Mouse (Mus musculus) testis, postnatal 14 days (tissue): ENCODE results near the gene Trpc7.

Experiments
- DNase-seq: peaks from one replicate; pipeline ENCODE4 v3.0.0; 2021; ENCODE audit warnings: low spot score

Trpc7 gene

GRCm38 (mm10) chr13:56895893-56896292 lies at the start of gene Trpc7:
TSS of gene Trpc7 (minus strand) at chr13:56895993.
- DNase-seq: no peak

- DNase-seq: no peak
These were observed 43.5 kb upstream of the Trpc7 start for GRCm38 (mm10) chr13:56939261-56939660.

- DNase-seq: no peak
These were observed 38.2 kb upstream of the Trpc7 start for GRCm38 (mm10) chr13:56933832-56934510.

DNA sequence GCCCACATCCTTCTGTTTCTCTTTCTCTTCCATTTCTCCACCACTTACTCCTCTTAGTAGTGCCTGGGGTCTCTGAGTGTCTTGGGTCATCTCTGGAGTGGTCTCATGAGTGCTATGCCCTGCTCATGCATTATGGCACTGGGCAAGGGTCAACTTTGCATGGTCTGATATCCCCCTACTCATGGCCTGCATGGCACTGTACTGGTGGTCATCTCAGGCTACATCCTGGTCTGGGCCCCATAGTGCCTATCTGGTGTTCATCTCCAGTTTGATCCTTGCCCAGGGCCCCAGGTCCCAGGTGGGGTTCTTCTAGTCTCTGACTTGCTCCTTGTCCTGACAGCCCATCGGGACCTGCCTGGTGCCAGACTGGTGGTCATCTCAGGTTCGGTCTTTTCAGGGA lies 34.6 kb upstream of the Trpc7 start:
- DNase-seq: no peak

DNA sequence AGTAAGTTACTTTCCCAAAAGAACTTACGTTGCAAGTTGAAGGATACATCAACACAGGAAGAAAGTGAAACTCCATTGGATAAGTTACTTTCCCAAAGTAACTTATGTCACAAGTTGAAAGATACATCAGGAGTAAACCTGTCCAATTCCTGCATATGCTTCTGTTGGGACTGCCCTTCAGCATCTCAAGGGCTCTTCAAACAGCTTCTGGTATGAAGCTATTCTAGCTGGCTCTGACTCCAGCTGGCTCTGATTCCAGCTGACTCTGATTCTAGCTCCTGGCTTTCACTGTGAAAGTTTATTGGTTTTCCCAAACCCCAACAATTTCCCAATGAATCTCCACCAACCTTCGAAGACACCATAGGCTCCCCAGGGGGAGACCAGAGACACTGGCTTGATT lies 27.2 kb upstream of the Trpc7 start:
- no peak for DNase-seq

DNA sequence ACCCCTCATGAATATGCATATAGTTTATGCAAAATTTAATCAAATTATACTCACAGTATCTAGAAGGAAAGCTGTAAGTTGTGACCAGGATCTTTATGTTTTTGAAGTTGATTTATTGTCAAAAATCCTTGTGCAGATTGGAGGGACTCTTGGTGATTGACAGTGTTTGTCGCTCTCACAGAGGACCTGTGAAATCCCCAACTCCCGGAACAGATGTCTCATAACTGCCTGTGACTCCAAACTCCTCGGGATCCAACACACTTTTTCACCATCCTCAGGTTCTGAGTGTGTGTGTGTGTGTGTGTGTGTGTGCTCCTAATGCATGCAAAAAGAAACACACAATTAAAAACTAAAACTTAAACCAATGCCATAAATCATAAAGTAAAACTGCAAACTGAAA lies 25.5 kb upstream of the Trpc7 start:
- no peak for DNase-seq

DNA sequence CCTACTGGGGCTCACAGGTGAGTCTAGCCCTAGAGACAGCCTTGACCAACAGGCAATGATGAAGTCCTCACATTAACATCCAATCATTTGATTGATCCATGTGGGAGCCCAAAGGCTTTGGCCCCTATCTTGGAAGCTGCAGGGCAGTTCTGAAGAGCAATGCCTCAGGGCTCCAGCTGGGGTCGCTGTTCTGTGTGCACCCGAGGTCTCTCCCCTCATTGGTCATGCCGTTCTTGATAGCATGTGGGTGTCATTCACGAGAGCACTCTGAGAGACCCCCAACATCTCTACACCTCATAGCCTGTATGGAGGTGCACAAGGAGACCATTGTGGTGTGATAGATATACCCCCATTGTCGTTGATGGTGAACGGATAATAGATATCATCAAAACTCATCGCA lies 18.9 kb upstream of the Trpc7 start:
- no peak for DNase-seq

DNA sequence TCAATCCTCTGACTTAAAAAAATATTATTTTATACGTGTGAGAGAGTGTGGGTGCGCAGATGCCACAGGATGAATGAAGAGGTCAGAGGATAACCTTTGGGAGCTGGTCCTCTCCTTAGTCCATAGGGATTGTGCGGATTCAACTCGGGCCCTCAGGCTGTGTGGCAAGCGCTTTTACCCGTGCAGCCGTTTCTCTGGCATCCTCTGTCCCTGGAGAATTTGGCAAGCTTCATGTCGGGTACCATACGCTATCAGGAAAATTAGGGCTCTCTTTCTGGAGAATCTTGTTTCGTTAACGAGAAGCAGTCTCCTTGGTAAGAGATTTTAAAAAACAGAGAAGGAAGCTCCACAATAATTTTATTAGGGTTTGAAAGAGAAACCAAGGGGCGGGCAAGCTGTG lies 15.3 kb upstream of the Trpc7 start:
- no peak for DNase-seq

GRCm38 (mm10) chr13:56895386-56895785 lies 407 bp downstream of the Trpc7 start:
- peak; percentile 55 for DNase-seq

DNA sequence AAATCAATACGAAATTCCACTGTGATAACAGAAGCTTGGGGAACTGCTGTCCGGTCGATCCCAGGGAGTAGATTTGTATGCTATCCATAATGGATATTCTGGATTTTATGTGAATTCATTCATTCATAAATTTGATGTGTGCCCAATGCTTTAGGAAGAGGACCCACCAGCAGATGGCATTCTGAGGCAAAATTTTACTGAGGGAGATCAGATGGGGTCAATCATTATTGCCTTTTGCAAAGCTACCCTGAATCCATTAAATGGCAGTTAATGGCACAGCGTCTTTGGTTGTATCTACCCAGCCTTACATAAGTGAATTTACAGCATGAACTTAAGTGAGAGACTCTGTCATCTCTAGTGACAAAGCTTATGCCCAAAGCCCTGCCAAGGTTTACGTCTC lies 1.2 kb downstream of the Trpc7 start:
- no peak for DNase-seq

DNA sequence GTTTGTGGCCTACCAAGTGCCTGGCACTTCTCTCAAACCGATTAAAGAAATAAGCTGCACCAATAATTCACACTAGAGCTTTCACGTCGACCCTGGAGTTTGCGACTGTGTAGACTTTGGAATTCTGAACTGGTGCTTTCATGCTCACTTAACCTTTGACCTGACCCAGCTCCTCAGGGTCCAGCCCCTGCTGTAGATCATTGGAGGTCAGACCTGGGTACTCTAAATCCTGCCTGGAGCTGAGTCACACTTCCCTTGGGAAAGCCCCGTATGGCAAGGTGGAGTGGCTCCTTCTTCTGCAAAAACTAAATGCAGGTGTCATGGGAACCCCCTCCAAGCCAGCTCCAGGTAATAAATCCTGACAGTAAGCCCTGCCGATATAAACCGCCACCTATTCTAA lies 5.9 kb downstream of the Trpc7 start:
- no peak for DNase-seq

- DNase-seq: no peak
These were observed 12.9 kb downstream of the Trpc7 start for GRCm38 (mm10) chr13:56882931-56883330.

DNA sequence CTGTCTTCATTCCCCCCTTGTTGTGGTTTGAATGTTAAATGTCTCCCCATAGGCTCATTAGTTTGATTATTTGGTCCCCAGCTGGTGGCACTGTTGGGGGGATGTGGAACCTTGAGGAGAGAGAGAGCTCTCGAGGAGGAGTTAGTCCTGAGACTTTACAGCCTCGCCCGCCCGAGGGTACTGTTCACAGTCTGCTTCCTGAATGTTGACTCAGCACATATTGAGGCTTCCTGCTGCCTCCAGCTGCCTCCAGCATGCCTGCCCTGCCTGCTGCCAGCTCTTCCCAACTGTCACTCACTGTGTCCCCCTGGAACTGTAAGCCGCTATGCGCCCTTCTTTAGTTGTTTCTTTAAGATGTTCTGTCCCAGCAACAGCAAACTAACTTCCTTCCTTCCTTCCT lies 31.2 kb downstream of the Trpc7 start:
- DNase-seq: no peak

- DNase-seq: no peak
These were observed 33.8 kb downstream of the Trpc7 start for GRCm38 (mm10) chr13:56862011-56862410.

- DNase-seq: no peak
These were observed 41.3 kb downstream of the Trpc7 start for GRCm38 (mm10) chr13:56854506-56854905.

GRCm38 (mm10) chr13:56853436-56853835 lies 42.4 kb downstream of the Trpc7 start:
- DNase-seq: no peak

DNA sequence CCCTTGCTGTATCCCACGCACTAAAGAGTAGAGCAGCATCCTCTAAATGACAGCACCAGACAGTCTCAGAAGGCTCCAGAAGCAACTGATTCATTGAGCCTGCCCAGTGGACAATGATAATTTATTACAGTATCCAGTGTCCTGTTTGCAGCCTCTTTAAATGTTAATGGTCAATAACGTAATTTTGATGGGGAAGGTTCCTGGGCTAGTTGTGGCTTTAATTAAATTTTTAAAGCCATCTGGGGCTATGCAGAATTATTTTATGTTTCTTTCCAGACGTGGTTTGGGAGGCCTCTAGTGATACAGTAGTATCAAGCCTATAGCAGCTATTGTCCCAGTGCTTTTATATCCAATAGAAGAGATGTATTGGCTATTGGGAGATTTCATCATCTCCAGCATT lies 49.9 kb downstream of the Trpc7 start:
- no peak for DNase-seq

DNA sequence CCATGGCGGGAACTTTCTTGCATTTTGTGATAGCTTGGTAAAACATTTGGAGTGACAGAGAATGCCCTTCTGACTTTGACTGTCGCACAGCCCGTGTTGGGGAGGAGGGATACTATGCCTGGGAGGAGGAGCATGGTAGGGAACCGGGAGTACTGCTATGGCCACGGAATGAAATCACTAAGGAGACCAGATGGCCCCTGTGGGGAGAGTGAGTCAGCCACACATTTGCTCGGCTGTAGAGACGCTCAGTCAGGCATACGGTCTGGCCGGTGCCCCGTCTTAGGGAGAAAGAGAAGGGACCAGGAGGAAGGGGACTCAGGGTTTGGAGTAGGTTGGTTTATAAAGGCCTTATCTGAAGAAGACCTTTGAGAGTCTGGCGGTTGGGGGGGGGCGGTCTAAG lies 80.3 kb downstream of the Trpc7 start:
- DNase-seq: no peak

DNA sequence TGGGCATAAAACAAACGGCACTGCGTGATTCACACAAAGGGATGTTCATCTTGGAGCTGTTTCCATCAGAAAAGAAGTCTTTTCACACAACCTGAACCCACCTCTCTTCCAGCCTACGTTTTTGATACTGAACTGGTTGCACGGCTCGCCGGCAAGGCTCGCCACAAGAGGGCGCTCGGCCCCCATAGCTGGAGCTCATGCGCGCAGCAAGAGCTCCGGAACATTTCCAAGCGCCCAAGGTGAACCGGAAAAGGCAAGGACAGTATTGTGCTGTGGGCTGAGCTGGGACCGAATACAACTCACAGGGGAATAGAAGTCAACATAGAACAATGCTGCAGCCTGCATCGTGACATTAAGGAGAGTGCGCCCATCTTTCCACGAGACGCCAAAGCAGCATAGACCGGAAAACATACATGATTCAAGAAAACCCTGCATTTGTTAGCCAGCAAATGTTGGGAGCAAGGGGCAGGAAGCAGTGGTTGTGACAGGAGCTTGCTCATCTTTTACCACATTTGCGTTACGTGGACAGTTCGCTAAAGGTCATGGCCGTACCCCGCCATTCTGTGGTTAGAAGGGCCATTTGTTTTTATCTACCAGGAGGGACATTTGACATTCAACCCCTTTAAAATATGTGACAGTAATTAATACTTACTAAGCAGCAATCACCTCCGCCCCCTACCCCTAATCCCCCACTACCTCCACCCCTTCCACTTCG lies 88.9 kb downstream of the Trpc7 start:
- peak; percentile 78 for DNase-seq

- no peak for DNase-seq
These were observed 90.7 kb downstream of the Trpc7 start for GRCm38 (mm10) chr13:56805131-56805530.

DNA sequence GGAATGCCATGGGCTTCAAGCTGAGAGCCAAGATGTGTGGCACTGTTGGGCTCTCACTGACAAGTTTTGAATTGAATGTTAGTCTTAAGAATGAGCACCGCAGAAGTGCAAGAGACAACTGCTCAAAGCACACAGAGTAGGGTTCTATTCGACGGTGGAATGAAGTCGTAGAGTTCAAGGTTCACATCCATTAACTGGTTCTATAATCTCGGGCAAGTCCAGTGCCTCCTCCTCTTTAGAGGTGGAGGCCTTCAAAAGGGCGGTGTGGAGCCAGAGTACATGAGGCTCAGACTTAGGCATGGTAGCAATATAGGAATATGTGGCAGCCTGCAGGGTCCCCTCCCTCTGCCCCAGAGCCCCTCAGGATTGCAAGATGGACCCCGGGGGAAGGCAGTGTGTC lies 98.3 kb downstream of the Trpc7 start:
- DNase-seq: no peak

GRCm38 (mm10) chr13:56795501-56795900 lies 100.3 kb downstream of the Trpc7 start:
- no peak for DNase-seq

DNA sequence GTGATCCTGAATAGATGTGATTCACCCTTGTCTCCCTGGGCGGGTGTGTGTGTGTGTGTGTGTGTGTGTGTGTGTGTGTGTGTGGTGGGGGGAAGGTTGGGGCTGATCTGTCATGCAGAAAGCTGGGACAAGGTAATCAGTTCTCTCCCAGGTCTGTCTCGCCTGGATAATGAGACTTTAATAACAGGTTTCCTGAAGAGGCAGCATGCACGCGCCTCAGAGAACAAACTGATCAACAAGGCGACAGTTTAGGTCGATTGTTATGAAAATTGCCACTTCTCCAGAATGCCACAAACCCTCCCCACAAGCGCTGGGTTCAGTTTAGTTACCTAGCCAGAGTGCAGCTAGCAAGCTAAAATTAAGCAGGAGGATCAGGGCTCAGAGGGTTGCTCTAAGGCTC lies 101.4 kb downstream of the Trpc7 start:
- DNase-seq: no peak

GRCm38 (mm10) chr13:56792844-56793243 lies 102.9 kb downstream of the Trpc7 start:
- DNase-seq: no peak
